Mouse (Mus musculus) forebrain, embryonic 14.5 days (tissue): ENCODE measurements around the gene Otub2. TPM values are rescaled to one million over a fixed set of nuclear protein-coding genes. Genes with fewer than 3 reads are reported as not detected.

Experiments
- ATAC-seq: fragments of 200-750 bp; cut with Nextera tagmentation; 2 replicates; pipeline ENCODE4 v1.8.0; 2017; ENCODE audit warnings: mild to moderate bottlenecking, moderate library complexity
- DNase-seq: peaks from one replicate; pipeline ENCODE4 v3.0.0-alpha.2; 2015; ENCODE audit warnings: low spot score
- H3K27ac ChIP-seq: fragments of 300-500 bp; sonication (generic); 2 replicates; pipeline ENCODE4 v1.5.1; 2014; ENCODE audit warnings: low read depth, mild to moderate bottlenecking, control low read depth, low read length, moderate library complexity
- H3K27me3 ChIP-seq: fragments of 300-500 bp; sonication (generic); replicated peaks from 2 replicates; pipeline ENCODE4 v1.6.1; 2014; ENCODE audit warnings: low read length, control low read depth, mixed read lengths; ENCODE audit not compliant: control insufficient read depth, insufficient read depth
- H3K36me3 ChIP-seq: fragments of 300-500 bp; sonication (generic); 2 replicates; pipeline ENCODE4 v1.6.1; 2014; ENCODE audit warnings: low read length, control low read depth; ENCODE audit not compliant: control insufficient read depth, insufficient read depth
- H3K4me1 ChIP-seq: fragments of 300-500 bp; sonication (generic); 2 replicates; pipeline ENCODE4 v1.6.1; 2014; ENCODE audit warnings: antibody characterized with exemption, low read length, control low read depth; ENCODE audit not compliant: control insufficient read depth, insufficient read depth
- H3K4me2 ChIP-seq: fragments of 300-500 bp; sonication (generic); 2 replicates; pipeline ENCODE4 v1.6.1; 2014; ENCODE audit warnings: mild to moderate bottlenecking, control low read depth, low read length
- H3K4me3 ChIP-seq: fragments of 300-500 bp; sonication (generic); 2 replicates; pipeline ENCODE4 v1.5.1; 2014; ENCODE audit warnings: low read depth, low read length, control low read depth
- H3K9ac ChIP-seq: fragments of 300-500 bp; sonication (generic); 2 replicates; pipeline ENCODE4 v1.6.1; 2014; ENCODE audit warnings: mild to moderate bottlenecking, low read length, control low read depth, moderate library complexity
- H3K9me3 ChIP-seq: fragments of 300-500 bp; sonication (generic); replicated peaks from 2 replicates; pipeline ENCODE4 v1.6.1; 2016; ENCODE audit warnings: low read length, control low read depth, mixed read lengths; ENCODE audit not compliant: control insufficient read depth
- WGBS: fragments of 180-500 bp; shearing (Covaris S2); extraction: QIAGEN DNeasy Blood & Tissue Kit; methylation state at CpG from one replicate; pipeline ENCODE4 v1.1.7; 2014; 5-methylcytosine and 5-hydroxymethylcytosine counted together
- polyA plus RNA-seq: library from polyadenylated mRNA; unstranded; fragments of >200 nt; fragmentation: Nextera tagmentation; extraction: Ambion mirVana; gene quantifications from 2 replicates; pipeline ENCODE4 v1.2.1, GENCODE M21; 2014

The Otub2 gene
- polyA plus RNA-seq, result 20.8 and 23.4 TPM in 2 replicates

DNA sequence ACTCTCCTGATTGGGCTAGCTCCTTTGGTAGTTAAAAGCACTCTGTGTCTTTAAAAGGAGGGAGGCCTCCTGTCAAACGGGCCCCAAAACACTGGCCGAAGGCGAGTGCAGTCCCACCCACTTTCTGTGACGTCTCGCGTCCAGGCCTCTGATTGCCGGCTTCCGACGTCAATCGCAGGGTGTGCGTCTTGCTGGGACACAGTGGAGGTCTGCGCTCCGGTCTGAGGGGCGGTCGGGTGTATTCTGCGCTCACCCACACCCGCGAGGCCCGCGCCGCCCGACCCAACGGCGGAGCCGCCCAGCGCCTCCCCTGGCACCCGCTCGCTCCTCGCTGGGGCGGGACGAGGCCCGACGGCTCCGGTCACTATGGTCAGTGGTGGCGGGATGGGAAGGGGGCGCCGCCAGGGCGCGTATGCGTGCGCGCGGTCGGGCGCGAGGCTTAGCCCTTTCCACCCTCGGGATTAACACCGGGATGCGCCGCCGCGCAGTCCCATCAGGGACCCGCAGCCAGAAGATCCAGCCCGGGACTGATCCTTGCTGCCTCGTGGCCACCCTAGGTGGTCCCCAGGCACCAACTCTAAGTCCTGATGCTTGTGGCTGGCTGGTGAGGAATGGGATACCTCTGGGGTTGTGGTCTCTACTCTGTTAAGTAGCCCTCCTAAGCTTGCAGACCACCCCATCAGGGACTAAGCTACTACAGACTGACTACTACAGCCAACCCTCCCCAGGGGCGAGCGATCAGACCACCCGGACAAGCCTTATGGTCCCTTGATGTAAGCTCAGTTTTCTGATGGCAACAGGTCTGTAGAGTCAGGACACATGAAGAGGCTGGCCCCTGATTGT lies at the start of gene Otub2:
TSS of gene Otub2 (plus strand) at position 178 of the 843 bp plus-strand sequence.
- Histone ChIP-seq H3K9me3 (no peaks in the 10 kb centered on the region), H3K4me1 (peaks cover 7% of the 10 kb centered on the region), H3K27me3 (no peaks in the 10 kb centered on the region), H3K36me3 (no peaks in the 10 kb centered on the region), H3K27ac (peak within 1 kb of the TSS; percentile 72; the same call in 1 of the 2 replicates), H3K4me3 (peak within 1 kb of the TSS; percentile 69), H3K9ac (peak within 1 kb of the TSS; percentile 93), H3K4me2 (peak within 1 kb of the TSS; percentile 76)
- ATAC-seq (peak; percentile 99), DNase-seq (peak; percentile 98)
- WGBS, result under 1% methylated on average over 56 of the region's 58 CpGs

DNA sequence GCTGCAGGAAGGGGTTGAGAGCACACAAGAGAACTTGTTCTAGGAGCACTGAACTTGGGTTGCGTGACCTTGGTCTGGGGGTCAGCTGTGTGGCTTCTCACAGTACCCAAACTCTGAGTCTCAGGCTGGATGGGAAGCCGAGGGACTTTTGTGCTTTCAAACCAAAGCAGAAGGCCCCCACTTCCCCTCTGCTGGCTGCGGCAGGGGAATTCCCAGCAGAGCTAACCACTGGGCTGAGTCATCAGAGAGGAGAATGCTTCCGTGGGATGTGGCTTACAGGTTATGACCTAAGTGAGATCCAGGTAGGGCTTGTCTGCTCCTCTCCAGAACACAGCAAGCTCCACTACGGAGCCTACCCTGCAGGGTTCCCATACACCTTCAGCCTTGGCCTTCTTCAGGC lies 47.3 kb upstream of the Otub2 start:
- ATAC-seq (no peak), DNase-seq (no peak)
- WGBS, result 88% methylated on average over 5 of the region's 5 CpGs
- H3K9ac ChIP-seq, result no peak overlapping the region
- no peaks in the 10 kb centered on the region for H3K36me3 ChIP-seq
- H3K9me3 ChIP-seq, result no peaks in the 10 kb centered on the region
- H3K4me2 ChIP-seq, result no peak overlapping the region
- H3K4me3 ChIP-seq, result no peak overlapping the region
- H3K27me3 ChIP-seq, result no peaks in the 10 kb centered on the region
- H3K27ac ChIP-seq, result no peak overlapping the region
- no peaks in the 10 kb centered on the region for H3K4me1 ChIP-seq

DNA sequence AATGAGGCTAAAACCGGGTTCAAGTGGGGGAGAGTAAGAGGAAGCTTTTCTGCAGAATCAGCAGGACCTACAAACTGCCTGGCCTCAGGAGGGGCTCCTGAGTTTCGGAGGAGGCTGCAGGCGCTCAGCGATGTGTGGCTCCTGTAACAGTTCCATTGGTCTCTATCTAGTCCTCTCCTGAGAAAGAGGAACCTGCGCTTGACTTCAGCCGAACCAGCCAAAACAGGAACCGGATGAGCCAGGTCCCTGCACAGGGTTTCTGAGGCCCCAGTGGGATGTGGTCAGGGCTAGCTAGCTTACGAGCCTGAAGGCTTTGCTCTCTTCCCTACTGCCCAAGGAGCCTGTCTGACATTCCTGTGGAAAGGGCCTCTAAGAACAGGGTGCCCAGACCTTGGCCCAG lies 45.0 kb upstream of the Otub2 start:
- Histone ChIP-seq H3K4me2 (no peak overlapping the region), H3K9me3 (no peaks in the 10 kb centered on the region), H3K27me3 (no peaks in the 10 kb centered on the region), H3K27ac (no peak overlapping the region), H3K4me1 (no peaks in the 10 kb centered on the region), H3K36me3 (no peaks in the 10 kb centered on the region), H3K4me3 (no peak overlapping the region), H3K9ac (no peak overlapping the region)
- DNase-seq (no peak), ATAC-seq (no peak)
- WGBS, result 72% methylated on average over 8 of the region's 8 CpGs

DNA sequence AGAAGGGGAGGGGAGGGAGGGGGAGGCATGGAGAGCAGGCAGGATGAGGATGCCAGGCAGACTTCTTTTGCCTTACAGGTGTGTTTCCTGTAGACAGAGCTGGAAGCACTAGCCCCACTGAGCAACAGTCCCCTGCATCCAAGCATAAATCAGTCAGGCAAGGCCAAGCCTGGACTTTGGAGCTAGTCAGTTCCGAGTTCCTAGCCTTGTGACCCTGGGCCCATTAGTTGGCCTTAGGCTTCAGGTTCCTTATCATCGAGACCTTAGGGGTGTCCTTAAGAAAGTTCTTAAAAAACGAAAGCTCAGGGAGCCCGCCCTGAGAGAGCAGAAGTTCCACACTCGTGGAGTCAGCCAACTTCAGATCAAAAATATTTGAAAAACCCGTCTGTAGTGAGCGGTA lies 43.5 kb upstream of the Otub2 start:
- H3K9me3 ChIP-seq, result no peaks in the 10 kb centered on the region
- no peak overlapping the region for H3K4me3 ChIP-seq
- ATAC-seq (no peak), DNase-seq (no peak)
- H3K27me3 ChIP-seq, result no peaks in the 10 kb centered on the region
- no peaks in the 10 kb centered on the region for H3K4me1 ChIP-seq
- no peak overlapping the region for H3K4me2 ChIP-seq
- no peaks in the 10 kb centered on the region for H3K36me3 ChIP-seq
- no peak overlapping the region for H3K9ac ChIP-seq
- WGBS, result 90% methylated on average over 7 of the region's 7 CpGs
- H3K27ac ChIP-seq, result no peak overlapping the region

DNA sequence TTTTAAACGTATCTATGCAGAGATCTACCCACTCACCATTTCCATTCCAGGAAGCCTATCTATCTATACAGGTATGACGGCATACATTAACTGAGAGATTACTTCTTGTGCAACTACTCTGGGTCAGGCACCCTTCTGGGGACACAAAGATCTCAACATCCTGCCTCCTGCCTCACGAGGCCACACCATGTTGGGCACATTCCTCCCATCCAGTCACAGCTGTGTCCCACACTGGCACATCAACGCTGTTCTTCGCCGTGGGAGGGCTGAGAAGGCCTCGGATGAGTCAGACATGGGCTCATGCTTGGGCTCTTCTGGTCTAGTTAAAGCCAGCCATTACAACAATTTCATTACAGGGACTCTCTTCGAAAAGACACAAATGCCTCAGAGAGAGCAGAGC lies 41.5 kb upstream of the Otub2 start:
- no peak overlapping the region for H3K9ac ChIP-seq
- DNase-seq (no peak), ATAC-seq (no peak)
- no peak overlapping the region for H3K4me2 ChIP-seq
- H3K4me1 ChIP-seq, result no peaks in the 10 kb centered on the region
- H3K27me3 ChIP-seq, result no peaks in the 10 kb centered on the region
- H3K27ac ChIP-seq, result no peak overlapping the region
- H3K4me3 ChIP-seq, result no peak overlapping the region
- H3K9me3 ChIP-seq, result no peaks in the 10 kb centered on the region
- no peaks in the 10 kb centered on the region for H3K36me3 ChIP-seq
- WGBS, result 92% methylated on average over 8 of the region's 8 CpGs

DNA sequence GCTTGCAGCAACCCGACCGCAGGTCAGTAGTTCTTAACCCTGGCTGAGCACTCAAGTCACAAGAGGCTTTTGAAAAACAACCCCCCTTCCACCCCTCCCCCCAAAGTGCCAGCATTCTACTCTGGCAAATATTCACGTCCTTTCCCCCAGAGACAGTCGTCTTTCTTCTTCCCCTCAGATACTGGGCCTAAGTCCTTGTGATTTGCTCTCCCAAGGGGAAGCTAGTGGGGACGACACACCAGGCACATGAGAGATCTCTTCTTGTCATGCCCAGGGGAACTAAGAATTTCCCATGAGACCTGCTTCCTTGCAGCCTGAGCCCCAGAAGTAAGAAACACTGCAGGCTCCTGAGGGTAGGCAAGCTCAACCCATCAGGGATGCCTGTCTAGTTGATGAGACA lies 41.1 kb upstream of the Otub2 start:
- Histone ChIP-seq H3K9me3 (no peaks in the 10 kb centered on the region), H3K4me2 (no peak overlapping the region), H3K9ac (no peak overlapping the region), H3K27ac (no peak overlapping the region), H3K27me3 (no peaks in the 10 kb centered on the region), H3K4me1 (no peaks in the 10 kb centered on the region), H3K4me3 (no peak overlapping the region), H3K36me3 (no peaks in the 10 kb centered on the region)
- DNase-seq, result no peak
- ATAC-seq, result no peak
- WGBS, result 74% methylated on average over 5 of the region's 5 CpGs

DNA sequence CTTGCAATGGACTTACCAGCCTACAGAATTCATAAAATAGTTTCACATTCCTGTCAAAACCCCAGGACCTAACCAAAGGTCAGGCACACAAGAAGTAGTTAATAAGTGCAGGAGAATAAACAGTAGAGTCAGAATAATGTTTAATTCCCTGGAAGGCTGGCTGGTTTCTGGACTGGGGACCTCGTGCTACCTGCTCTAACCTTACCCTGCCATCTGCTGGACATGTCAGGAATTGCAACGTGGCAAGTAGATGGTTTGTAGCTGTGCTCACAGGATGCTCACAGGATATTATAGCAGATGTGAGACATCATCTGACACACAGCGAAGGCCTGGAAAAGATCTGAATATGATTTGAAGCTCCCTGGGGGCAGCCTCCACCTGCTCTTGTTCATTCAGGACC lies 40.0 kb upstream of the Otub2 start:
- DNase-seq, result peak; percentile 86
- 9% methylated on average over 3 of the region's 3 CpGs for WGBS
- Histone ChIP-seq H3K4me2 (no peak overlapping the region), H3K27ac (no peak overlapping the region), H3K4me3 (no peak overlapping the region), H3K9me3 (no peaks in the 10 kb centered on the region), H3K9ac (no peak overlapping the region), H3K27me3 (no peaks in the 10 kb centered on the region), H3K4me1 (no peaks in the 10 kb centered on the region), H3K36me3 (no peaks in the 10 kb centered on the region)
- peak; percentile 64; the same call in 1 of the 2 replicates for ATAC-seq

DNA sequence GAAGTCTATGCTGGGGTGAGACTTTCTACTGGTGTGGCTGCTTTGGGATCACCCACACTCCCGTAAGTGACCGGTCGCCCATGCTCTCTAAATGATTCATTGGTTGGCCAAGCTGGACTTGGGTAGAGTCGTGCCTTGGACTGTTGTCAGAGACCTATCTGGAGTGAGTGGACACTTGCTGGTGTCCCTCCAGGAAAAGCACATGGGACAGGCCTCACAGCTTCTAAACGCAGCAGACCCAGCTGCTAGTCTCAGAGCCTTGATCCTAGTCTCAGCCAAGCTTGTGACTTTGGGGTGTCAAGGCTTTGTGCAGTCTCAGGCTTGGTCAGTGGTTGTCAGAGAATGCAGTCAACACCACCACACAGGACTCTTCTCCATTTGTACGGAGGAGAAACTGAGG lies 35.7 kb upstream of the Otub2 start:
- no peak for DNase-seq
- 95% methylated on average over 6 of the region's 6 CpGs for WGBS
- no peaks in the 10 kb centered on the region for H3K4me1 ChIP-seq
- H3K4me3 ChIP-seq, result no peak overlapping the region
- ATAC-seq, result no peak
- no peak overlapping the region for H3K9ac ChIP-seq
- no peaks in the 10 kb centered on the region for H3K9me3 ChIP-seq
- no peak overlapping the region for H3K27ac ChIP-seq
- no peaks in the 10 kb centered on the region for H3K27me3 ChIP-seq
- H3K4me2 ChIP-seq, result no peak overlapping the region
- no peaks in the 10 kb centered on the region for H3K36me3 ChIP-seq

DNA sequence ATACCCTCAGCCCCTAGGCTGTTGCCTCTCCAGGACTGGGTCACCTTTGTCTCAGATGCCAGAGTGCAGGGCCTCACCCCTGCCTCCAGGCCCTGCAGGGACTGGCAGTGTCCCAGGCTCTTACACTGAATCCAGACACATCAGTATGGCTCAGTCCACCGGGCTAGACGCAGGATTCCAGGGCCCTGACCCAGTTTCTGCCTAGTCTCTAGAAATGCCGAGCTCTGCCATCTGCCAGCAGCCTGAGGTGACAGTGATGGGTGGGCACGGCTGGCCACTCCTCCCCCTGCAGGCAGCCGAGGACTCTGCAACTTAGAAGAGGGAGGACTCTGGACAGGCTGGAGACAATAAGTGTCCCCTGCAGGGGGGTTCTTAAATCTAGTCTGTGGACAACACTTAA lies 34.9 kb upstream of the Otub2 start:
- peak; percentile 74 for ATAC-seq

More for the DNA sequence above, 34.9 kb upstream of the Otub2 start:
- Histone ChIP-seq H3K9ac (no peak overlapping the region), H3K36me3 (no peaks in the 10 kb centered on the region), H3K27ac (no peak overlapping the region), H3K4me1 (no peaks in the 10 kb centered on the region), H3K27me3 (no peaks in the 10 kb centered on the region), H3K4me2 (no peak overlapping the region), H3K9me3 (no peaks in the 10 kb centered on the region), H3K4me3 (no peak overlapping the region)
- 12% methylated on average over 5 of the region's 5 CpGs for WGBS
- peak; percentile 54 for DNase-seq
